Mouse (Mus musculus): ENCODE results near the gene Trmt10b. TPM values are rescaled to one million over a fixed set of nuclear protein-coding genes. Genes with fewer than 3 reads are reported as not detected.
A peak's percentile ranks its signal among the peaks of the same experiment; 100 is the strongest.

Gene Trmt10b
- total and polyA plus RNA-seq, 2 experiments from 2014 or later: 0.65 to 6.3 TPM

DNA sequence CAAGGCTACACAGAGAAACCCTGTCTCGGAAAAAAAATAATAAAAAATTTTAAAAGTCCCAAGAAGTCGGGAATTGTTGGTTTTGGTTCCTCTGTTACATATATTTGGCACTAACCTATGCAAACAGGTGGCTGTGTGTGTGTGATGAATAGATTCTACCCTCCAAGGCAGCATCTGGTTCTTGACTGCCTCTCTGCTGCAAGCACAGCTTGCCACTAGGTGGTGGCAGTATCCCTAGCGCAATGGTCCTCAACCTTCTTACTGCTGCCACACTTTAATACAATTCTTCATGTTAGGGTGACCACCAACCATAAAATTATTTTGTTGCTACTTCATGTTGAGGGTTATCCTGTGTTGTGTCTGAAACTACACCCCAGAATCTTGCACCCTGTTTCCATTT lies 10.6 kb upstream of the Trmt10b start:
- no peak overlapping the region for H3K9ac ChIP-seq (replicated peaks; ENCODE audit: low read depth, low read length)
- no peaks in the 10 kb centered on the region for H3K27me3 ChIP-seq (ENCODE audit: control insufficient read depth, insufficient read depth, low read length)
- 49% methylated on average over 3 of the region's 3 CpGs for WGBS
- no peaks in the 10 kb centered on the region for H3K9me3 ChIP-seq (replicated peaks; ENCODE audit: control insufficient read depth, low read length)
- TF ChIP-seq EP300 (IDR thresholded peaks at IDR 0.05; ENCODE audit: low read depth) (no peak), CTCF (IDR thresholded peaks at IDR 0.05; ENCODE audit: low read depth) (peak; percentile 71)
- H3K27ac ChIP-seq (ENCODE audit: low read depth): no peak overlapping the region
- H3K4me1 ChIP-seq (ENCODE audit: control insufficient read depth, insufficient read depth): no peaks in the 10 kb centered on the region
- no peaks in the 10 kb centered on the region for H3K36me3 ChIP-seq (replicated peaks; ENCODE audit: control insufficient read depth, insufficient read depth, low read length)
- ATAC-seq (ENCODE audit: insufficient read depth, low read depth): 0 out of 2 replicates have a peak, but pooled peaks have one; percentile 6
- no peak overlapping the region for H3K4me2 ChIP-seq (ENCODE audit: low read depth, low read length)
- DNase-seq (ENCODE audit: low spot score): peak; percentile 27
- H3K4me3 ChIP-seq (ENCODE audit: low read depth, low read length): no peak overlapping the region

DNA sequence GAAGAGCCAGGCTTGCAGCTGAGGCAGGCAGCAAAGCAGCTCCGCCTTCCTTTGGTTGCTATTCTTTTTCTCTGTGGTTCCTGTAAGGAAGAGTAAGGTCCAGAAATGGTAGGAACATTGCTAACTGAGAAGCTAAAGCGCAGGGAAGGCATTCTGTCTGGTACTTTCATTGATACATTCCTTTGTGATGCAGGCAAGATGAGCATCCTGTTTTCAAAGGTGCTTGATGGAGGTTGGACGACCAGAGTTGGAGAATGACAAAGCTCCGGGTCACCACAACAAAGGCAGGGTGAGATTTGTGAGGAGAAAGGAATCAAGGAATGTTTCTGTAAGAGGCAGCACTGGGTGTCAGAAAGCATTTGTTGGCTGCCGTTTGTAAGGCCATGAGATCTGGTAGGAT lies 9.0 kb upstream of the Trmt10b start:
- TF ChIP-seq CTCF (IDR thresholded peaks at IDR 0.05; ENCODE audit: low read depth): no peak
- TF ChIP-seq EP300 (IDR thresholded peaks at IDR 0.05; ENCODE audit: low read depth): no peak
- H3K9ac ChIP-seq (replicated peaks; ENCODE audit: low read depth, low read length): no peak overlapping the region
- H3K9me3 ChIP-seq (replicated peaks; ENCODE audit: control insufficient read depth, low read length): no peaks in the 10 kb centered on the region
- H3K4me3 ChIP-seq (ENCODE audit: low read depth, low read length): no peak overlapping the region
- H3K36me3 ChIP-seq (replicated peaks; ENCODE audit: control insufficient read depth, insufficient read depth, low read length): no peaks in the 10 kb centered on the region
- WGBS: 77% methylated on average over 5 of the region's 5 CpGs
- no peaks in the 10 kb centered on the region for H3K27me3 ChIP-seq (ENCODE audit: control insufficient read depth, insufficient read depth, low read length)
- H3K27ac ChIP-seq (ENCODE audit: low read depth): no peak overlapping the region
- no peak overlapping the region for H3K4me2 ChIP-seq (ENCODE audit: low read depth, low read length)
- DNase-seq (ENCODE audit: low spot score) (no peak), ATAC-seq (ENCODE audit: insufficient read depth, low read depth) (no peak)
- H3K4me1 ChIP-seq (ENCODE audit: control insufficient read depth, insufficient read depth): no peaks in the 10 kb centered on the region

DNA sequence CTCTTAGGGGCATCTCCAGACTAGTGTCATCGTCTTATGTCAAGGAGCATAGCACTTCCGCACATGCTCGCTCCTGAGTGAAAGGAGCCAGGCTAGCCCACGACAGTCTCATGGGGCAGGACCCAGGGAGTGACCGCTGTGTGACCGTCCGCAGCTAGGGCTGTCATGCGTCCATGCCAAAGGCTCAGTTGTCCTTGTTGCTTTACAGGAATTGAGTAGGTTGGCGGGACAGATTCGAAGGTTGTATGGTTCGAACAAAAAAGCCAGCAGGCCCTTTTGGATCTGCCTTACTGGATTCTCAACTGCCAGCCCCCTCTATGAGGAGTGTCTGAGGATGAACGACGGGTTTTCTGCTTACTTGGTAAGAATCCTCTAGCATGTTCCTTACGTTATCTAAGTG lies 8.6 kb downstream of the Trmt10b start:
- no peak overlapping the region for H3K9ac ChIP-seq (replicated peaks; ENCODE audit: low read depth, low read length)
- no peaks in the 10 kb centered on the region for H3K4me1 ChIP-seq (ENCODE audit: control insufficient read depth, insufficient read depth)
- H3K4me3 ChIP-seq (ENCODE audit: low read depth, low read length): no peak overlapping the region
- peaks cover 75% of the 10 kb centered on the region for H3K36me3 ChIP-seq (replicated peaks; ENCODE audit: control insufficient read depth, insufficient read depth, low read length)
- H3K27ac ChIP-seq (ENCODE audit: low read depth): no peak overlapping the region
- H3K9me3 ChIP-seq (replicated peaks; ENCODE audit: control insufficient read depth, low read length): no peaks in the 10 kb centered on the region
- DNase-seq (ENCODE audit: low spot score): no peak
- WGBS: 95% methylated on average over 14 of the region's 14 CpGs
- no peaks in the 10 kb centered on the region for H3K27me3 ChIP-seq (ENCODE audit: control insufficient read depth, insufficient read depth, low read length)
- TF ChIP-seq EP300 (IDR thresholded peaks at IDR 0.05; ENCODE audit: low read depth) (no peak), CTCF (IDR thresholded peaks at IDR 0.05; ENCODE audit: low read depth) (no peak)
- ATAC-seq (ENCODE audit: insufficient read depth, low read depth): no peak
- no peak overlapping the region for H3K4me2 ChIP-seq (ENCODE audit: low read depth, low read length)

DNA sequence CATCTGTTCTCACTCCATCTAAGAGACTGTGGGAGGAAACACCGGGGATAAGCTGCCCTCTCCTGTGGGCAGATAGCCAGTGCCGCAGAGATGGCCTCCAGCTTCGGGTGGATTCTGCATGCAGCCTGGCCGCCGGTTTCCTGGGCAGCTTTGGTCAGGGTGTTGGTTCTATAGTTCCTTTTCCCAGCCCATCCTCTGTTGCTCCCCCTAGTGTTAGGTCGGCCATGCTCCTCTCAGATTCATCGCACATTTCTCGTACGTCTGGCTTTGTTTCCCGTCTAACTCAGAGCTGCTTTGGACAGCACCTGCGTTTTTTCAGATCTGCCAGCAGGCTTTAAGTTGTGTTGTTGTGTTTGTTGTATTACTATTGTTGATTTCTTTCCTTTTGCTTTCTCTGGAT lies 11.1 kb downstream of the Trmt10b start:
- ATAC-seq (ENCODE audit: insufficient read depth, low read depth) (no peak), DNase-seq (ENCODE audit: low spot score) (no peak)
- H3K4me3 ChIP-seq (ENCODE audit: low read depth, low read length): no peak overlapping the region
- TF ChIP-seq CTCF (IDR thresholded peaks at IDR 0.05; ENCODE audit: low read depth) (peak; percentile 59), EP300 (IDR thresholded peaks at IDR 0.05; ENCODE audit: low read depth) (no peak)
- peaks cover 58% of the 10 kb centered on the region for H3K36me3 ChIP-seq (replicated peaks; ENCODE audit: control insufficient read depth, insufficient read depth, low read length)
- no peak overlapping the region for H3K27ac ChIP-seq (ENCODE audit: low read depth)
- H3K9ac ChIP-seq (replicated peaks; ENCODE audit: low read depth, low read length): no peak overlapping the region
- H3K4me1 ChIP-seq (ENCODE audit: control insufficient read depth, insufficient read depth): no peaks in the 10 kb centered on the region
- WGBS: 38% methylated on average over 11 of the region's 11 CpGs
- H3K4me2 ChIP-seq (ENCODE audit: low read depth, low read length): no peak overlapping the region
- H3K9me3 ChIP-seq (replicated peaks; ENCODE audit: control insufficient read depth, low read length): no peaks in the 10 kb centered on the region
- no peaks in the 10 kb centered on the region for H3K27me3 ChIP-seq (ENCODE audit: control insufficient read depth, insufficient read depth, low read length)

DNA sequence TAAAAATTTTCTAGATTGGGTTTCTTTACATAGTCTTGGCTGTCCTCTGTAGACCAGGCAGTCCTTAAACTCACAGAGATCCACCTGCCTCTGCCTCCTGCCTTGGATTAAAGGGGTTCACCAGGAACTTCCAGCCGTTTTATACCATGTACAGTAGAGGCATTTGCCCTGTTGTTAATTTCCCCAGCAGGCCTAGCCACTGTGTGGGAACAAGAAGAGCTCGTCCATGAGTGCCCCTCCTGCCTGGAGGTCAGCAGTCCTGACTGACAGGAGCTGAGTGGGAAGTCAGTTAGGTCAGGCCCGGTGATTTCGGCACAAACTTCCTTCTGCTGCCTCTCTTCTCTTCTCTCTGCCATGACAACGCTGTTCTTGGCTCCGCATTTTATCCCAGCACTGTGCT lies 11.7 kb downstream of the Trmt10b start:
- 81% methylated on average over 6 of the region's 6 CpGs for WGBS
- H3K27ac ChIP-seq (ENCODE audit: low read depth): no peak overlapping the region
- H3K4me2 ChIP-seq (ENCODE audit: low read depth, low read length): no peak overlapping the region
- no peak for DNase-seq (ENCODE audit: low spot score)
- no peaks in the 10 kb centered on the region for H3K9me3 ChIP-seq (replicated peaks; ENCODE audit: control insufficient read depth, low read length)
- H3K36me3 ChIP-seq (replicated peaks; ENCODE audit: control insufficient read depth, insufficient read depth, low read length): peaks cover 56% of the 10 kb centered on the region
- H3K27me3 ChIP-seq (ENCODE audit: control insufficient read depth, insufficient read depth, low read length): no peaks in the 10 kb centered on the region
- no peak overlapping the region for H3K9ac ChIP-seq (replicated peaks; ENCODE audit: low read depth, low read length)
- no peak overlapping the region for H3K4me3 ChIP-seq (ENCODE audit: low read depth, low read length)
- TF ChIP-seq CTCF (IDR thresholded peaks at IDR 0.05; ENCODE audit: low read depth) (no peak), EP300 (IDR thresholded peaks at IDR 0.05; ENCODE audit: low read depth) (no peak)
- H3K4me1 ChIP-seq (ENCODE audit: control insufficient read depth, insufficient read depth): no peaks in the 10 kb centered on the region
- ATAC-seq (ENCODE audit: insufficient read depth, low read depth): no peak

DNA sequence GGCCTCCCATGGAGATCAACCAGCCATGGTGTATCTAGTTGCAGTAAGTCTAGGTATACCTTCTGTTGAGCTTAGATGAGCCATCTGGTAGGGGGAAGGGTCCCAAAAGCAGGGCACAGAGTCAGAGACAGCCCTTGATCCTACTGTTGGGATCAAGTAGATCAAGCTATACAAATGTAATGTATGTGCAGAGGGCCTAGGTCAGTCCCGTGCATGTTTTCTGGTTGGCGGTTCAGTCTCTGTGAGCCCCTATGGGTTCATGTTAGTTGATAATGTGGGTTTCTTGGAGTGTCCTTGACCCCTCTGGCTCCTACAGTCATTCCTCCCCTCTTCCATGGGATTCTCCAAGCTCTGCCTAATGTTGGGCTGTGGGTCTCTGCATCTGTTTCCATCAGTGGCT lies 14.1 kb downstream of the Trmt10b start:
- H3K9ac ChIP-seq (replicated peaks; ENCODE audit: low read depth, low read length): no peak overlapping the region
- H3K36me3 ChIP-seq (replicated peaks; ENCODE audit: control insufficient read depth, insufficient read depth, low read length): peaks cover 52% of the 10 kb centered on the region
- TF ChIP-seq CTCF (IDR thresholded peaks at IDR 0.05; ENCODE audit: low read depth) (no peak), EP300 (IDR thresholded peaks at IDR 0.05; ENCODE audit: low read depth) (no peak)
- ATAC-seq (ENCODE audit: insufficient read depth, low read depth): no peak
- no peak overlapping the region for H3K4me3 ChIP-seq (ENCODE audit: low read depth, low read length)
- H3K27ac ChIP-seq (ENCODE audit: low read depth): no peak overlapping the region
- H3K4me2 ChIP-seq (ENCODE audit: low read depth, low read length): no peak overlapping the region
- DNase-seq (ENCODE audit: low spot score): no peak
- H3K9me3 ChIP-seq (replicated peaks; ENCODE audit: control insufficient read depth, low read length): no peaks in the 10 kb centered on the region
- no peaks in the 10 kb centered on the region for H3K27me3 ChIP-seq (ENCODE audit: control insufficient read depth, insufficient read depth, low read length)
- no peaks in the 10 kb centered on the region for H3K4me1 ChIP-seq (ENCODE audit: control insufficient read depth, insufficient read depth)
- WGBS: 100% methylated on average over 2 of the region's 2 CpGs
